Mouse (Mus musculus) forebrain, embryonic 10.5 days (tissue): ENCODE data around the gene Ppp1r12a. TPM values are rescaled to one million over a fixed set of nuclear protein-coding genes. Genes with fewer than 3 reads are reported as not detected.
"Not testable (repeated sequence)": the region's sequence is repeated elsewhere in the genome, so short reads cannot be mapped to it uniquely, and the experiment has no call there.

Source experiments
- DNase-seq: peaks from one replicate; pipeline ENCODE4 v3.0.0-alpha.2; 2017; ENCODE audit warnings: low spot score; ENCODE audit errors: extremely low spot score
- H3K27ac ChIP-seq: fragments of 300-500 bp; sonication (generic); 2 replicates; pipeline ENCODE4 v1.5.1; 2016; ENCODE audit warnings: mild to moderate bottlenecking
- H3K27me3 ChIP-seq: fragments of 300-500 bp; sonication (generic); 2 replicates; pipeline ENCODE4 v1.6.1; 2016; ENCODE audit warnings: mild to moderate bottlenecking; ENCODE audit not compliant: poor library complexity, severe bottlenecking
- H3K36me3 ChIP-seq: fragments of 300-500 bp; sonication (generic); replicated peaks from 2 replicates; pipeline ENCODE4 v1.6.1; 2016; ENCODE audit warnings: mild to moderate bottlenecking, moderate library complexity
- H3K4me1 ChIP-seq: fragments of 300-500 bp; sonication (generic); 2 replicates; pipeline ENCODE4 v1.6.1; 2016
- H3K4me3 ChIP-seq: fragments of 300-500 bp; sonication (generic); 2 replicates; pipeline ENCODE4 v1.5.1; 2016; ENCODE audit warnings: mild to moderate bottlenecking, moderate library complexity
- H3K9me3 ChIP-seq: fragments of 300-500 bp; sonication (generic); 2 replicates; pipeline ENCODE4 v1.6.1; 2016; ENCODE audit warnings: mild to moderate bottlenecking, moderate library complexity
- WGBS: fragments of 180-500 bp; shearing (Covaris S2); methylation state at CpG from one replicate; pipeline ENCODE4 v1.1.7; 2016; 5-methylcytosine and 5-hydroxymethylcytosine counted together
- polyA plus RNA-seq: library from polyadenylated mRNA; unstranded; fragments of >200 nt; fragmentation: Nextera tagmentation; extraction: Ambion mirVana; gene quantifications from 2 replicates; pipeline ENCODE4 v1.2.1, GENCODE M21; 2016

The Ppp1r12a gene
- polyA plus RNA-seq, 1 experiment from 2014 or later = 67.5 TPM

DNA sequence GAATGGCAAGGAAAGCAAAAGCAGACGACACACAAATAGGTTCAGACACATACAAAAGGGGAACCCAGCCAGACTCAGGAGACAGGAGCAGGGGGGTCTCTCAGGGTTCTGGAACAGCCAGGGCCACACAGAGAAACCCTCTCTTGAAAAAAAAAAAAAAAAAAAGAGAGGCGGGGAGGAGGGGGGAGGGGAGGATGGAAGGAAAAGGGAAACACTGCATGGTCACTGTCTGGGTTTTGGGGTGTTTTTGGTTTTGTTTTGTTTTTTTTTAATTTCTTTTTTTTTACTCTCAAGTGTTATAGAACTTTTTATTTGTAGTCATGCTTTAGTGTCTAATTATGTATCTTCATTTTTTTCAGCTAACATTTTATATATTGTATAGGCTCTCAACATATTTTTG lies 89.2 kb downstream of the Ppp1r12a start:
- Histone ChIP-seq H3K27ac (no peak overlapping the region), H3K36me3 (peaks cover 71% of the 10 kb centered on the region), H3K9me3 (no peaks in the 10 kb centered on the region), H3K27me3 (no peaks in the 10 kb centered on the region), H3K4me1 (no peaks in the 10 kb centered on the region), H3K4me3 (no peak overlapping the region)
- WGBS = 50% methylated on average over 2 of the region's 2 CpGs
- no peak for DNase-seq

DNA sequence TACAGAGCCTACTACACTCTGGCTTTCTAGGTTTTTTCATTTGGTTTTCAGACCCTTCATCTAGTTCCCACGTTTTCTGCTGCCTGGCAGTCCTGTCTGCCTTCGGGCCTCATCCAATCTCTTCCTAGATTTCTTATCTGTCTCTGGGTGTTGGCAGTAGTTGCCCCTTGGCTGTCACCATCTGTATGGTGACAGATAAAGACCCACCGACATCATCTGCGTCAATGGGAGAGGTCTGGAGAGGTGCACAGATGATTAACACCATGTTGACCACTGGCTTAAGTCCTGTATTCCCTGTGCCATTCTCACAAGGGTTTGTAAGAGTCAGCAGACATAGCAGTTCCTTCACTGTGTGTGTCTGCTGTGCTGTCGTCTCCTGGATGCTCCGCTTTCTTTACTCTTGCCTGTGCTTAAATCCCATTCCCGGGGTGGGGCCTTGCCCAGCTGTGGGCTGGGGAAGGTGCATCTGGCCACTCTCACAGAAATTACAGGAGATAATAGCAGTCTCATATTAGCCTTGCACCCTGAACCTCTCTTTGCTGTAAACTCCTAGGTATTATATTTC lies 93.9 kb downstream of the Ppp1r12a start:
- peaks cover 82% of the 10 kb centered on the region for H3K36me3 ChIP-seq

GRCm38 (mm10) chr10:108260931-108261330 lies 98.9 kb downstream of the Ppp1r12a start:
- Histone ChIP-seq H3K27me3 (no peaks in the 10 kb centered on the region), H3K27ac (no peak overlapping the region), H3K4me1 (no peaks in the 10 kb centered on the region), H3K36me3 (peaks cover 82% of the 10 kb centered on the region), H3K4me3 (no peak overlapping the region), H3K9me3 (no peaks in the 10 kb centered on the region)
- 94% methylated on average over 10 of the region's 10 CpGs for WGBS
- DNase-seq = no peak

More for the DNA sequence above, 93.9 kb downstream of the Ppp1r12a start:
- WGBS = 94% methylated on average over 7 of the region's 7 CpGs
- no peaks in the 10 kb centered on the region for H3K27me3 ChIP-seq
- no peaks in the 10 kb centered on the region for H3K9me3 ChIP-seq
- DNase-seq = no peak
- no peak overlapping the region for H3K4me3 ChIP-seq
- H3K27ac ChIP-seq = no peak overlapping the region
- H3K4me1 ChIP-seq = no peaks in the 10 kb centered on the region

- Histone ChIP-seq H3K27ac (no peak overlapping the region), H3K36me3 (peaks cover 95% of the 10 kb centered on the region), H3K4me1 (no peaks in the 10 kb centered on the region), H3K27me3 (no peaks in the 10 kb centered on the region), H3K9me3 (no peaks in the 10 kb centered on the region), H3K4me3 (no peak overlapping the region)
- no peak for DNase-seq
- WGBS = 95% methylated on average over 27 of the region's 27 CpGs
These were observed 102.6 kb downstream of the Ppp1r12a start for GRCm38 (mm10) chr10:108264641-108265040.

GRCm38 (mm10) chr10:108271201-108271600 lies 109.2 kb downstream of the Ppp1r12a start:
- DNase-seq = no peak
- peaks cover 87% of the 10 kb centered on the region for H3K36me3 ChIP-seq
- WGBS = 74% methylated on average over 7 of the region's 7 CpGs
- H3K27me3 ChIP-seq = no peaks in the 10 kb centered on the region
- H3K4me3 ChIP-seq = no peak overlapping the region
- H3K9me3 ChIP-seq = no peaks in the 10 kb centered on the region
- no peaks in the 10 kb centered on the region for H3K4me1 ChIP-seq
- no peak overlapping the region for H3K27ac ChIP-seq

DNA sequence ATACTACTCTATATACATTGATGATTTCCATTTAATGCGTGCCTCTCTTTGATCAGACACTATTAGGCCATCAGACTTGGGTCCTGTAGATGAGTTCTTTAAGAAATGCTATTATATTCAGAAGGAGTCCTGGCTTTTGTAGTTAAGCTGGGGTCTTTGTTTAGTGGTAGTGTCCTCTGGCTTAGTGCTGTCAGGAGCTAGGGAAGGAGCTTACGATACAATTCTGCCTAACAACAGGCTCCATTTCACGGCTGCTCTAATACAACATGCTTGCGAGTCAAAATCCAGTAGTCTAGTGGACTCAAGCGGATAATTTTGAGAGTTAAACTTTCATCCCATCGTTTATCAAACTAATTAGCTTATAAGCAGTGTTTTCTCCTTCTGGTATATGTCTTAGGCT lies 114.7 kb downstream of the Ppp1r12a start:
- 83% methylated on average over 6 of the region's 6 CpGs for WGBS
- DNase-seq = no peak
- Histone ChIP-seq H3K9me3 (no peaks in the 10 kb centered on the region), H3K27ac (no peak overlapping the region), H3K36me3 (peaks cover 61% of the 10 kb centered on the region), H3K4me1 (no peaks in the 10 kb centered on the region), H3K4me3 (no peak overlapping the region), H3K27me3 (no peaks in the 10 kb centered on the region)

GRCm38 (mm10) chr10:108277198-108277597 lies 115.2 kb downstream of the Ppp1r12a start:
- peaks cover 60% of the 10 kb centered on the region for H3K36me3 ChIP-seq
- 88% methylated on average over 7 of the region's 7 CpGs for WGBS

DNA sequence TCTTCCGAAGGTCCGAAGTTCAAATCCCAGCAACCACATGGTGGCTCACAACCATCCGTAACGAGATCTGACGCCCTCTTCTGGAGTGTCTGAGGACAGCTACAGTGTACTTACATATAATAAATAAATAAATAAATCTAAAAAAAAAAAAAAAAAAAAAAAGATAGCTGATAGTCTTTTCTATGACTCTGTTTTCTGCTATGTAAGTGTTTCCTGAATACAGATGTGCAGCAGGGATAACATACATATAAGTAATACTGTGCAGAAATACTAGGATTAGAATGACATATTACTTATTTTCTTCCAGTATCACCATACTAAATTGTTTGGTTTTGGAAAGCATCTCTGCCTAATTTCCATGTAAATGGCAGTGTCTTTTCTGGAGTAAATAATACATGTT lies 119.1 kb downstream of the Ppp1r12a start:
- WGBS = 93% methylated on average over 5 of the region's 5 CpGs
- DNase-seq, H3K4me1 ChIP-seq, H3K4me3 ChIP-seq, H3K27me3 ChIP-seq, H3K9me3 ChIP-seq, H3K27ac ChIP-seq: not testable (repeated sequence)
- peaks cover 33% of the 10 kb centered on the region for H3K36me3 ChIP-seq

More at GRCm38 (mm10) chr10:108277198-108277597, 115.2 kb downstream of the Ppp1r12a start:
- no peak overlapping the region for H3K27ac ChIP-seq
- H3K4me1 ChIP-seq = no peaks in the 10 kb centered on the region
- no peak overlapping the region for H3K4me3 ChIP-seq
- H3K27me3 ChIP-seq = no peaks in the 10 kb centered on the region
- no peaks in the 10 kb centered on the region for H3K9me3 ChIP-seq
- DNase-seq = no peak

- Histone ChIP-seq H3K27me3 (no peaks in the 10 kb centered on the region), H3K4me3 (no peak overlapping the region), H3K4me1 (no peaks in the 10 kb centered on the region), H3K27ac (no peak overlapping the region), H3K9me3 (no peaks in the 10 kb centered on the region), H3K36me3 (peaks cover 25% of the 10 kb centered on the region)
- WGBS = 92% methylated on average over 6 of the region's 6 CpGs
- DNase-seq = no peak
These were observed 120.4 kb downstream of the Ppp1r12a start for GRCm38 (mm10) chr10:108282351-108282750.

- DNase-seq = no peak
- H3K9me3 ChIP-seq = no peaks in the 10 kb centered on the region
- no peak overlapping the region for H3K27ac ChIP-seq
- H3K4me1 ChIP-seq = no peaks in the 10 kb centered on the region
- no peaks in the 10 kb centered on the region for H3K27me3 ChIP-seq
- H3K36me3 ChIP-seq = peaks cover 18% of the 10 kb centered on the region
- 94% methylated on average over 2 of the region's 2 CpGs for WGBS
- no peak overlapping the region for H3K4me3 ChIP-seq
These were observed 121.4 kb downstream of the Ppp1r12a start for GRCm38 (mm10) chr10:108283418-108283817.

DNA sequence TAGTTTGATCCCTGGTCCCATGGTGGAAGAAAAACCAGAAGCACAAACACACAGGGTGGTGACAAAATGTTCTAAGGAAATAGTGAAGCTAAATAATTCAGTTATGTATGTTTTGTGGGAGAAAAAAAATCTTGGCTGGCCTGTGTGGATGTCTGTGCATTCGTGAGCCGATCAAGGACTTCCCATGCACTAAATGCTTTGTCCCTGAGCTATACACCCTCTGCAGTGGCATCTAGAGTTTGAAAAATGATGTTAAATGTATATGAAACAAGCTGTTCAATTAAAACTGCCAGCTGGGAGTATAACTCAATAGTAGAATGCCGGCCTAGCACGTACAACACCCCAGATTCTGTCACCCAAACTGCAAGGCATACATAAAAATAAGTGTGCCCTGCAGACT lies 121.8 kb downstream of the Ppp1r12a start:
- H3K27me3 ChIP-seq = no peaks in the 10 kb centered on the region
- no peak overlapping the region for H3K27ac ChIP-seq
- WGBS = 95% methylated on average over 4 of the region's 4 CpGs
- no peak for DNase-seq
- H3K36me3 ChIP-seq = peaks cover 17% of the 10 kb centered on the region
- no peaks in the 10 kb centered on the region for H3K9me3 ChIP-seq
- no peaks in the 10 kb centered on the region for H3K4me1 ChIP-seq
- H3K4me3 ChIP-seq = no peak overlapping the region

- Histone ChIP-seq H3K9me3 (no peaks in the 10 kb centered on the region), H3K4me3 (no peak overlapping the region), H3K4me1 (no peaks in the 10 kb centered on the region), H3K27me3 (no peaks in the 10 kb centered on the region), H3K27ac (no peak overlapping the region), H3K36me3 (peaks cover 17% of the 10 kb centered on the region)
- WGBS = 88% methylated on average over 4 of the region's 4 CpGs
- DNase-seq = no peak
These were observed 122.5 kb downstream of the Ppp1r12a start for GRCm38 (mm10) chr10:108284445-108284844.

GRCm38 (mm10) chr10:108284977-108285376 lies 123.0 kb downstream of the Ppp1r12a start:
- no peaks in the 10 kb centered on the region for H3K9me3 ChIP-seq
- DNase-seq = no peak
- no peaks in the 10 kb centered on the region for H3K27me3 ChIP-seq
- no peak overlapping the region for H3K27ac ChIP-seq
- H3K4me3 ChIP-seq = no peak overlapping the region
- H3K4me1 ChIP-seq = no peaks in the 10 kb centered on the region
- 87% methylated on average over 5 of the region's 5 CpGs for WGBS
- H3K36me3 ChIP-seq = peaks cover 13% of the 10 kb centered on the region
